9 mouse cellular contexts compared by ENCODE assay signal in the genomic region with DNA sequence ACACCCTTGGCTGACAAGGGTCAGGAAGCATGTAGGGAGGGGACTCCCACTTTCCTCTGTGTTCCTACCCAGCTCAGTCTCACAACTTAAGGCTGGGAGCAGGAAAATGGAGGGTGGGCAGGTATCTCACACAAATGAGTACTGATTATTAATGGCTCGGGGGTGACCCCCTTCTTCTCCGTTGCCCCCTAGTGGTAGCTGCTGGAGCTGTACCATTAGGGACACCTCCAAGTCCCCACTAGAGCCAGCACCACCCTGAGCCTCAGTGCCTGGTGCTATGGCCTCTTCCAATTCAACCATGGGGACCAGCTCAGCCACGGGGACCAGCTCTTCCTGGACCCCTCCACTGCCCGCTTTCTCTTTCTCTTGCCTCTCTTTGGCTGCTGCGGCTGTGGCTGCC. TPM values are rescaled to one million over a fixed set of nuclear protein-coding genes. Genes with fewer than 3 reads are reported as not detected.
DNase-seq lines count a peak whose midpoint lies in the region; ATAC-seq and TF ChIP-seq lines count a peak whose summit lies in the region.
"Had no signal": no experiment of that assay in that cellular context is flagged by ENCODE, and none has a peak within 500 bp of the region (broad histone marks: within the 10 kb centered on the region; RNA-seq: fewer than 3 reads in every experiment).

No protein-coding gene starts in this region.

- no peak overlapping the region for H3K4me2 ChIP-seq in midbrain, postnatal 0 days (ENCODE audit: low read depth, low read length, poor library complexity, severe bottlenecking)
- H3K4me2 ChIP-seq: neural tube, embryonic 12.5 days had no signal

- no peak overlapping the region for H3K4me3 ChIP-seq in lung, adult 2 months (replicated peaks; ENCODE audit: extremely low read depth, low read depth, low read length)
- H3K4me3 ChIP-seq in midbrain, postnatal 0 days (ENCODE audit: low read depth, low read length), result no peak overlapping the region
- H3K4me3 ChIP-seq: neural tube, embryonic 12.5 days had no signal

- no peak overlapping the region for H3K9ac ChIP-seq in midbrain, postnatal 0 days (replicated peaks; ENCODE audit: low read length, poor library complexity, severe bottlenecking)
- H3K9ac ChIP-seq: neural tube, embryonic 12.5 days had no signal

- 57% methylated on average over 5 of the region's 5 CpGs for WGBS in lung, adult 2 months
- WGBS in midbrain, postnatal 0 days, result 69% methylated on average over 5 of the region's 5 CpGs

- peak; percentile 20 for DNase-seq in cerebellum, adult 9-11 months
- no peak for DNase-seq in cerebellum, adult 9-10 months
- peak; percentile 35 for DNase-seq in lung, adult 2 months
- no peak for DNase-seq in lung, postnatal 25 days (ENCODE audit: low spot score)
- DNase-seq in c-Kit-negative CD71-positive TER-119-positive erythroid progenitor cells, embryonic 14.5 days (ENCODE audit: low read depth, low spot score), result peak; percentile 42
- peak; percentile 82 for DNase-seq in induced T-regulatory cell, adult 2 months (ENCODE audit: low read depth)
- DNase-seq in midbrain, postnatal 0 days (ENCODE audit: low spot score), result peak; percentile 5
- no peak for DNase-seq in urinary bladder, adult 2 months (ENCODE audit: low spot score)

- no peak for ATAC-seq in midbrain, postnatal 0 days (ENCODE audit: low FRiP score)

- H3K36me3 ChIP-seq in midbrain, postnatal 0 days (ENCODE audit: insufficient read depth, low read length), result peaks cover 58% of the 10 kb centered on the region

- peaks cover 4% of the 10 kb centered on the region; the same call in 1 of the 2 replicates for H3K4me1 ChIP-seq in lung, adult 2 months (ENCODE audit: control insufficient read depth, insufficient read depth, low read length)
- no peaks in the 10 kb centered on the region for H3K4me1 ChIP-seq in midbrain, postnatal 0 days (ENCODE audit: insufficient read depth, low read length)
- H3K4me1 ChIP-seq: neural tube, embryonic 12.5 days had no signal

- TF ChIP-seq POLR2A in lung, adult 2 months (IDR thresholded peaks at IDR 0.05; ENCODE audit: borderline replicate concordance, extremely low read depth, low read depth, low read length), result no peak

- peak; percentile 50 for TF ChIP-seq CTCF in lung, adult 2 months (IDR thresholded peaks at IDR 0.05; ENCODE audit: insufficient read depth, low read length)
- TF ChIP-seq CTCF in midbrain, postnatal 0 days (IDR thresholded peaks at IDR 0.05), result peak; percentile 63

- no peak overlapping the region for H3K27ac ChIP-seq in midbrain, postnatal 0 days (ENCODE audit: low read depth, low read length)
- H3K27ac ChIP-seq: neural tube, embryonic 12.5 days had no signal

- no peaks in the 10 kb centered on the region for H3K27me3 ChIP-seq in midbrain, postnatal 0 days (ENCODE audit: insufficient read depth, low read length)
- H3K27me3 ChIP-seq: neural tube, embryonic 12.5 days had no signal

- no peaks in the 10 kb centered on the region for H3K9me3 ChIP-seq in midbrain, postnatal 0 days (ENCODE audit: low read length)
- H3K9me3 ChIP-seq: neural tube, embryonic 12.5 days had no signal

RNA-seq across cellular contexts. Expression of a gene that starts 4.4 kb away (rescaled TPM):
- 10.7 and 289 TPM in 2 replicates for polyA plus RNA-seq in lung, adult 2 months (2012; rRNA removed)
- 0.14 and 0.33 TPM in 2 replicates for total RNA-seq in midbrain, postnatal 0 days (2014; rRNA removed)
- 0.35 and 0.56 TPM in 2 replicates for polyA plus RNA-seq in midbrain, postnatal 0 days (2015; fragmentation: Nextera tagmentation; extraction: Ambion mirVana)
- 0.22 and 0.57 TPM in 2 replicates for polyA plus RNA-seq in urinary bladder, adult 2 months (2012; rRNA removed)

RNA-seq across cellular contexts. Expression of a gene that starts 8.0 kb away (rescaled TPM):
- polyA plus RNA-seq in lung, adult 2 months (2012; rRNA removed), result 58.1 and 62.4 TPM in 2 replicates
- 41.3 and 46.8 TPM in 2 replicates for total RNA-seq in midbrain, postnatal 0 days (2014; rRNA removed)
- 63.9 and 64.9 TPM in 2 replicates for polyA plus RNA-seq in midbrain, postnatal 0 days (2015; fragmentation: Nextera tagmentation; extraction: Ambion mirVana)
- polyA plus RNA-seq in urinary bladder, adult 2 months (2012; rRNA removed), result 49.2 and 52.0 TPM in 2 replicates

RNA-seq across cellular contexts. Expression of a gene that starts 19.9 kb away (rescaled TPM):
- 53.1 and 71.0 TPM in 2 replicates for polyA plus RNA-seq in lung, adult 2 months (2012; rRNA removed)
- total RNA-seq in midbrain, postnatal 0 days (2014; rRNA removed), result 68.6 and 86.2 TPM in 2 replicates
- 101 and 106 TPM in 2 replicates for polyA plus RNA-seq in midbrain, postnatal 0 days (2015; fragmentation: Nextera tagmentation; extraction: Ambion mirVana)
- polyA plus RNA-seq in urinary bladder, adult 2 months (2012; rRNA removed), result 76.6 and 83.6 TPM in 2 replicates

RNA-seq across cellular contexts. Expression of a gene that starts 36.0 kb away (rescaled TPM):
- 152 and 216 TPM in 2 replicates for polyA plus RNA-seq in lung, adult 2 months (2012; rRNA removed)
- 80.5 and 84.0 TPM in 2 replicates for total RNA-seq in midbrain, postnatal 0 days (2014; rRNA removed)
- 52.1 and 65.4 TPM in 2 replicates for polyA plus RNA-seq in midbrain, postnatal 0 days (2015; fragmentation: Nextera tagmentation; extraction: Ambion mirVana)
- polyA plus RNA-seq in urinary bladder, adult 2 months (2012; rRNA removed), result 59.3 and 76.0 TPM in 2 replicates

RNA-seq across cellular contexts. Expression of a gene that starts 38.7 kb away (rescaled TPM):
- polyA plus RNA-seq in lung, adult 2 months (2012; rRNA removed), result 31.4 and 33.2 TPM in 2 replicates
- 20.3 and 21.0 TPM in 2 replicates for total RNA-seq in midbrain, postnatal 0 days (2014; rRNA removed)
- 18.5 and 18.7 TPM in 2 replicates for polyA plus RNA-seq in midbrain, postnatal 0 days (2015; fragmentation: Nextera tagmentation; extraction: Ambion mirVana)
- polyA plus RNA-seq in urinary bladder, adult 2 months (2012; rRNA removed), result 34.8 and 47.5 TPM in 2 replicates

Comparison
In these comparisons a context has a peak if more than half of its experiments do, and no peak if none do; other contexts are left out.
1. DNase-seq: peak in cerebellum, adult 9-11 months (single experiment), lung, adult 2 months (single experiment), c-Kit-negative CD71-positive TER-119-positive erythroid progenitor cells, embryonic 14.5 days (single experiment), induced T-regulatory cell, adult 2 months (single experiment) and midbrain, postnatal 0 days (single experiment); none in cerebellum, adult 9-10 months (single experiment), lung, postnatal 25 days (single experiment) and urinary bladder, adult 2 months (single experiment).